Mouse (Mus musculus) forebrain, embryonic 13.5 days (tissue): ENCODE data around the gene Gm436. TPM values are rescaled to one million over a fixed set of nuclear protein-coding genes. Genes with fewer than 3 reads are reported as not detected.

Experiments
- ATAC-seq: fragments of 200-750 bp; cut with Nextera tagmentation; 2 replicates; pipeline ENCODE4 v1.8.0; 2017
- H3K27ac ChIP-seq: fragments of 300-500 bp; sonication (generic); 2 replicates; pipeline ENCODE4 v1.5.1; 2015; ENCODE audit warnings: inconsistent platforms, mild to moderate bottlenecking, moderate library complexity
- H3K27me3 ChIP-seq: fragments of 300-500 bp; sonication (generic); 2 replicates; pipeline ENCODE4 v1.6.1; 2015; ENCODE audit warnings: mild to moderate bottlenecking, inconsistent platforms
- H3K36me3 ChIP-seq: fragments of 300-500 bp; sonication (generic); 2 replicates; pipeline ENCODE4 v1.6.1; 2015; ENCODE audit warnings: mild to moderate bottlenecking, inconsistent platforms; ENCODE audit not compliant: poor library complexity, severe bottlenecking
- H3K4me1 ChIP-seq: fragments of 300-500 bp; sonication (generic); 2 replicates; pipeline ENCODE4 v1.6.1; 2015; ENCODE audit warnings: inconsistent platforms
- H3K4me2 ChIP-seq: fragments of 300-500 bp; sonication (generic); 2 replicates; pipeline ENCODE4 v1.6.1; 2015; ENCODE audit warnings: inconsistent platforms, mild to moderate bottlenecking, moderate library complexity
- H3K4me3 ChIP-seq: fragments of 300-500 bp; sonication (generic); 2 replicates; pipeline ENCODE4 v1.5.1; 2015; ENCODE audit warnings: mild to moderate bottlenecking, inconsistent platforms
- H3K9ac ChIP-seq: fragments of 300-500 bp; sonication (generic); 2 replicates; pipeline ENCODE4 v1.6.1; 2015; ENCODE audit warnings: mild to moderate bottlenecking, inconsistent platforms
- H3K9me3 ChIP-seq: fragments of 300-500 bp; sonication (generic); replicated peaks from 2 replicates; pipeline ENCODE4 v1.6.1; 2016; ENCODE audit warnings: inconsistent platforms
- WGBS: fragments of 180-500 bp; shearing (Covaris S2); methylation state at CpG from one replicate; pipeline ENCODE4 v1.1.7; 2015; 5-methylcytosine and 5-hydroxymethylcytosine counted together
- polyA plus RNA-seq: library from polyadenylated mRNA; unstranded; fragments of >200 nt; fragmentation: Nextera tagmentation; extraction: Ambion mirVana; gene quantifications from 2 replicates; pipeline ENCODE4 v1.2.1, GENCODE M21; 2015

Gene Gm436
- not detected in 2 replicates for polyA plus RNA-seq

DNA sequence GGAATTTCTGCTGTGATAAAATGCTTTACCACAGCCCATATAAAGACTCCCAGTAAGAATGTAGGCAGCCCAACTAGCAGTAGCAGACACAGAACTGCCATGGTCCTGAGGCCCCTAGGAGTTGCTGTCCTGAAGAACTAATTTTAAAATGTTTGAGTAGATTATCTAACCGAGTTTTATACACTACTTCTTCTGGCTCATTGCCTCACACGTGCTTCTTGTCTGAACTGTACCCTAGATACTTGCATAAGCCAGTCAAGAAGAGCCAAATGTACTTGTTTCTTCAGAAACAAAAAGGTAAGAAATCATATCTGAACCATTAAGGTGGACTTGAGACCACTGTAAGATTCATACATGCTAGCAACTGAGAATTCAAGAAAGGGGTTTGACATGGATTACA, at the start of gene Gm436:
Gm436 (minus strand) TSS at position 101 of the 400 bp plus-strand sequence.
- Histone ChIP-seq H3K4me3 (no peak within 1 kb of the TSS), H3K9ac (no peak within 1 kb of the TSS), H3K9me3 (peaks cover 12% of the 10 kb centered on the region), H3K4me1 (no peaks in the 10 kb centered on the region), H3K27ac (no peak within 1 kb of the TSS), H3K36me3 (no peaks in the 10 kb centered on the region), H3K27me3 (no peaks in the 10 kb centered on the region), H3K4me2 (no peak within 1 kb of the TSS)
- WGBS = 52% methylated on average over 2 of the region's 2 CpGs
- no peak for ATAC-seq

DNA sequence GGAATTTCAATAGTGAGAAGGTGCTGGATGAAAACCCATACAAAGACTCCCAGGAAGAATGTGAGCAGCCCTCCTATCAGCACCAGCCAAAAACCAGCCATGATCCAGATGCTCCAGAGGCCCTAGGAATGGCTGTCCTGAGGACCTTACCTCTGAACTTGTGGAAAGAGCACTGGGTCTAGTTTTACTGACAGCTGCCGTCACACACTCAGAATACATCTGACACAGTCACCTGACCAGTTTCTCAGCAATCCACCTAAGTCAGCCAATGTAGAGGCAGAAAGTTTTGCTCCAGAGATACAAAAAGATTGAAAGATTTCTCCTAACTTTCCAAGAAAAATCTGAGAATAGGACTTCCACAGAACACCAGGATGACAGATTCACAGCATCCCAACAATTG, 35.1 kb upstream of the Gm436 start, which contains the start of gene Gm13178:
Gm13178 (minus strand) TSS at position 101 of the 400 bp plus-strand sequence.
- Histone ChIP-seq H3K36me3 (no peaks in the 10 kb centered on the region), H3K9me3 (peaks cover 52% of the 10 kb centered on the region), H3K27me3 (no peaks in the 10 kb centered on the region), H3K4me2 (no peak within 1 kb of the TSS), H3K4me1 (no peaks in the 10 kb centered on the region), H3K9ac (no peak within 1 kb of the TSS), H3K4me3 (no peak within 1 kb of the TSS), H3K27ac (no peak within 1 kb of the TSS)
- 81% methylated on average over 1 of the region's 1 CpGs for WGBS
- no peak for ATAC-seq

DNA sequence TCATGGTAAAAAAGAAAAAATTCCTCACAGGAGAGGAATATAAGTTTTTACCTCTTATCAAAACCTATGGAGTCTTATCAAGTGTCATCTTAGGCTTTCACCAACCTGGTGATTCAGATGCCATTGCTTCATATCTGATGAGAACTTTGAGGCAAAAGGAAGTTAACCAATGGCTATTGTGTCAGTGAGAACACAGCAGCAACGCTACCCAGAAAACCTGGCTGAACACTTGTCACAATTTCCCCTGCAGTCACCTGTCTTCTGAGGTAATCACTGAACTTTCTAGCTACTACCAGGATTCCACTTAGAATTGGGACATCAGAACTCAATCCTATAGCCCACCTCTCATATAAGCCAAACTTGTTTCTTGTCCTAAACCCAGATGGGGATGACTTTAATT, 33.5 kb upstream of the Gm436 start:
- Histone ChIP-seq H3K4me1 (no peaks in the 10 kb centered on the region), H3K36me3 (no peaks in the 10 kb centered on the region), H3K4me2 (no peak overlapping the region), H3K27ac (no peak overlapping the region), H3K27me3 (no peaks in the 10 kb centered on the region), H3K9ac (no peak overlapping the region), H3K9me3 (peaks cover 61% of the 10 kb centered on the region), H3K4me3 (no peak overlapping the region)
- WGBS = 86% methylated on average over 1 of the region's 1 CpGs
- no peak for ATAC-seq

DNA sequence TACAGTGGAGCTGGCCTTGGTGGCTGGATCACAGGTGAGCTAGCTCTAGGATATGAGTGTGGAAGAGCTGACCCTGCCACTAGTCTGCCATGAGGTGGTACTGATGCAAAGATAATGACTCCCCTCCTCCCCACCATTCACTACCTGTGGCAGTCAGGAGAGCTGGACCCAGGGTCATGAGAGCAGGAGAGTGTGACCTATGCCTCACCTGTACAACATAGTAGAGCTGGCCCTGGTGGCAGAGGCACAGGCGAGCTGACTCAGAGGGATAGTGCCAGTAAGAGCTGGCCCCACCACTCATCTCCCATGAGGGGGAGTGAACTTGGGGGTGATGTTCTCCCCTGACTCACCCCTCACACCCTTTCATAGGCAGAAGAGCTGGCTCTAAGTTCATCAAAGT, 32.1 kb upstream of the Gm436 start:
- H3K9me3 ChIP-seq = peaks cover 60% of the 10 kb centered on the region
- no peak overlapping the region for H3K27ac ChIP-seq
- no peak overlapping the region for H3K9ac ChIP-seq
- no peaks in the 10 kb centered on the region for H3K27me3 ChIP-seq
- H3K36me3 ChIP-seq = no peaks in the 10 kb centered on the region
- WGBS = 87% methylated on average over 1 of the region's 1 CpGs
- no peak for ATAC-seq
- no peak overlapping the region for H3K4me2 ChIP-seq
- H3K4me3 ChIP-seq = no peak overlapping the region
- H3K4me1 ChIP-seq = no peaks in the 10 kb centered on the region

DNA sequence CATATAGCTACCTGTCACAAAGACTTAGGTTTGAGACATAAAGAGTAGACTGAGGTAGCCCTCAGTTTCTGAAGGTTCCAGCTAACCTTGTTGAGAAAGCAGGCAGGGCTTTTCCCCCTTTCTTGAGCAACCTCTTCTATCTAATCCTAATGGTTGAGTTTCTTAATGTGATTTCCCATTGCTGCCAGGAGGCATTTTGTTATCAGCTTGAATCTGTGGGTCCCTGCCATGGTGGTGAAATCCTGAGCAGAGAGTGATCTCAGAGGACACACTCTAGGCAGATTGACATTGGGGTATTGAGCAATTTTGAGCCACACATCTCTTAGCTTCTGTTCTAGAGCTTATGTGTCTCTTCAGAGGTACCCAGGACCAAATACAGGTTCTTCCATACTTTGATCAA, 47.9 kb downstream of the Gm436 start:
- no peaks in the 10 kb centered on the region for H3K36me3 ChIP-seq
- no peak overlapping the region for H3K4me2 ChIP-seq
- no peak overlapping the region for H3K4me3 ChIP-seq
- H3K9me3 ChIP-seq = peaks cover 46% of the 10 kb centered on the region
- no peak for ATAC-seq
- H3K4me1 ChIP-seq = no peaks in the 10 kb centered on the region
- no peak overlapping the region for H3K27ac ChIP-seq
- no peak overlapping the region for H3K9ac ChIP-seq
- no peaks in the 10 kb centered on the region for H3K27me3 ChIP-seq

Other genes starting within 250 kb of the Gm436 start
- gene 1700012P22Rik, start 247.6 kb downstream of the Gm436 start, polyA plus RNA-seq = not detected in 2 replicates
- gene Gm9944, start 233.1 kb downstream of the Gm436 start, polyA plus RNA-seq = not detected in 2 replicates
- gene Aadacl3, start 222.6 kb downstream of the Gm436 start, polyA plus RNA-seq = not detected in 2 replicates
- not detected in 2 replicates for gene 9430007A20Rik, start 166.5 kb downstream of the Gm436 start, polyA plus RNA-seq
- not detected in 2 replicates for gene Gm13124, start 121.2 kb downstream of the Gm436 start, polyA plus RNA-seq
- gene Aadacl4, start 72.7 kb downstream of the Gm436 start, polyA plus RNA-seq = not detected in 2 replicates
- not detected in 2 replicates for gene Gm13178, start 35.0 kb upstream of the Gm436 start, polyA plus RNA-seq
- gene Gm438, start 100.2 kb upstream of the Gm436 start, polyA plus RNA-seq = not detected in 2 replicates
- gene Dhrs3, start 206.5 kb upstream of the Gm436 start, polyA plus RNA-seq = 5.9 and 6.8 TPM in 2 replicates